Mouse (Mus musculus): ENCODE data around the gene Rnf227. TPM values are rescaled to one million over a fixed set of nuclear protein-coding genes. Genes with fewer than 3 reads are reported as not detected.

The Rnf227 gene
- total RNA-seq, 2 experiments from 2014 or later: not detected

DNA sequence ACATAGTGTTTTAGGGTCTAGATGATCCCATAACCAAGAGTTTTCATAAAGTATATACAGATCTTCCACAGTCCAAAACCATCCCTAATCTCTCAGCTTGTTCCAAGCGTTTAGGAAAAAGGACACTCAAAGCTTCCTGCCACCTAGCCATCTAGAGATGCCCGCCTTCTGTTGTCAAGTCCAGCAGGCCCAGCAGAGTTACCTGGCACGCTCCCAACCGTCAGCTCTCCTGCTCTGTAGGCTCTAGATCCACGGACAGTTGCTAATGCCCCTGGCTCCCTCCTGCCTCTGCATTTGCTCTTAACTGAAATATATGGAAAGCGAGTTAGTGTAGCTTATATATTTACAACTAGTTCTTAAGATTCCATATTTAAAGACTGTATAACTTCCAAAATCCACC, 41.1 kb downstream of the Rnf227 start:
- Histone ChIP-seq H3K27ac (no peak overlapping the region), H3K4me3 (no peak overlapping the region)
- TF ChIP-seq CTCF (IDR thresholded peaks at IDR 0.05): no peak
- no peak for DNase-seq
- intact Hi-C loops (cut with DNase I): loop anchor here (10.0 kb wide), 1 partner anchor 187 kb away; the partner anchor contains the start of gene Alox8

DNA sequence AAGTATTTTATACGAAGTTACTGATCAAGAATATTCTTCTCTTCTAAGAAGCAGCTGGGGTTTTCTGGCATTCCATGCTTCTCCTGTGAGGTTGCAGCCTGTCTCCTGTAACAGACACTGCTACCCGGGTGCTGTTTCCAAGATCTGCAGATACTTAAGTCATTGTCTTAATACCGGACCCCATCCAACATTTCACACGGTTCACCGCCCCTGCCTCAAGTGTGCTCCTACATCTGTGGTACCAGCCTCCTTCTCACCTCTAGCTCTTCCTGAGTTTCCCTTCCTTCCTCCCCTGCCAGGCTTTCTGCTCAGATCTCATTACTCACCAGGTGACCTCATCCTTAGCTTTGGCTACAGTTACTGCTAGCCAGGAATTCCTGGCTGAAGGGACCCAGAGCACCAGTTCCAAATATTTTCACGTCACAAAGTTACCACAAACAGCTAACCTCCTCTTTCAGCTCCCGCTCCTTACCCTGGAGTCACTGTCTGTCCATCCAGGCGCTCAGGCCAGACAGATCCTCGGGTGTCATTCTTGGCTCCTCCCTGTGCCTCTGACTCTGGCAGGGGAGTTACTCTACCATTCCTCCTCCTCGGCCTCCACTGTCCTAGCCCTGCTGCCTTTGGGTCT, 42.3 kb downstream of the Rnf227 start:
- DNase-seq: peak; percentile 50
- no peak for TF ChIP-seq CTCF (IDR thresholded peaks at IDR 0.05)
- Histone ChIP-seq H3K4me3 (no peak overlapping the region), H3K27ac (peak overlapping the region; percentile 9; the same call in 1 of the 2 replicates)
- intact Hi-C loops (cut with DNase I): loop anchor here (10.0 kb wide), 1 partner anchor 188 kb away; the partner anchor contains the start of gene Alox8

DNA sequence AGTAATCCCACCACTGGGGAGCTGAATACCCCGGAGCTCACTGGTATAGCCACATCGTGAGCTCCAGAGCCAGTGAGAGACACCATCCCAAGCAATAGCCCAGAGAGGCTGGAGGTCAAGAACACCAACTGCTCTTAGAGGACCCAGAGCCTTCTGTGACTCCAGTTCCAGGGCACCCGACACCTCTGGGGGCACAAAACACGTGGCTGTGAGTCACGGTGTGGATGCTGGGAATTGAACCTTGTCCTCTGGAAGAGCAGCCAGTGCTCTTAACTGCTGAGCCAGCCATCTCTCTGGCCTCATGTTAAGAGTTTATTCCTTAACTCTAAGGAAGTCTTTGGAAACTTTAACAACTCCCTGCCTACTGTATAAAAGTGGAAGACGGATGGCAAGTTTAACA, 44.7 kb downstream of the Rnf227 start:
- DNase-seq: no peak
- Histone ChIP-seq H3K4me3 (no peak overlapping the region), H3K27ac (no peak overlapping the region)
- no peak for TF ChIP-seq CTCF (IDR thresholded peaks at IDR 0.05)
- intact Hi-C loops (cut with DNase I): loop anchor here (5.0 to 10.0 kb wide), 2 partner anchors 63 to 190 kb away; partner anchors contain the start of genes Alox8, Cntrob and Trappc1

DNA sequence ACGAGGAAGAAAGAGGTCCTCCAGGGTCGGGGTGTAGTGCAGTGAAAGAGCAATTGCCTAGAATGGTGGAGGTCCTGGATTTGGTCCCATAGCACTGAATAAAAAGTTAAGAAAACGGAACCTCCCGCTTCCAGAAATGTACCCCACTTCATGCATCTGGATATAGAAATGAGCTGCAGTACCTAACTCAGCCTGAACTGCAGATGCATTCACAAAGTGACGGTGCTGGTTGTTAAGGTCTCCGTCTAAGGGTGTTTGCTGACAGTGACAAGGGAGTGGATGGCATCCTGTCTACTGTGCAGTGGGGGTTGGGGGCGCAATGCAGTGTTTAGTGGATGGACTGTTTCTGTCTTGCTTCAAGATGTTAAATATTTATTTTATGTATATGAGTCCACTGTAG, 46.5 kb downstream of the Rnf227 start:
- intact Hi-C loops (cut with DNase I): loop anchor here (5.0 to 10.0 kb wide), 2 partner anchors 64 to 192 kb away; partner anchors contain the start of genes Alox8, Cntrob and Trappc1
- Histone ChIP-seq H3K4me3 (no peak overlapping the region), H3K27ac (no peak overlapping the region)
- DNase-seq: no peak
- TF ChIP-seq CTCF (IDR thresholded peaks at IDR 0.05): no peak

DNA sequence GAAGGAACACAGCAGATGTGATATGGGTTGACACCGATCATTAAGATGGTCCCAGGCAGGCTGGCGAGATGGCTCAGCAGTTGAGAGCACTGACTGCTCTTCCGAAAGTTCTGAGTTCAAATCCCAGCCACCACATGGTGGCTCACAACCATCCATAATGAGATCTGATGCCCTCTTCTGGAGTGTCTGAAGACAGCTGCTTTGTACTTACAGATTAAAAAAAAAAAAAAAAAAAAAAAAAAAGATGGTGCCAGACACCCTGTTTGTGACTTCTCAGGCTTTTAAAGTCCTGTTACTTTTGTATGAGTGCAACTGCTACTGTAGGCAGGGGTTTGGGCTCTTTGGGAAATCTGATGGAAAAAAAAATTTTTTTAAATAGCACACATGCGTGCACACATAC, 48.4 kb downstream of the Rnf227 start:
- TF ChIP-seq CTCF (IDR thresholded peaks at IDR 0.05): peak; percentile 13; the same call in 1 of the 2 replicates
- DNase-seq: no peak
- intact Hi-C loops (cut with DNase I): loop anchor here (5.0 to 10.0 kb wide), 2 partner anchors 66 to 194 kb away; partner anchors contain the start of genes Alox8, Cntrob and Trappc1
- no peak overlapping the region for H3K4me3 ChIP-seq
- no peak overlapping the region for H3K27ac ChIP-seq

DNA sequence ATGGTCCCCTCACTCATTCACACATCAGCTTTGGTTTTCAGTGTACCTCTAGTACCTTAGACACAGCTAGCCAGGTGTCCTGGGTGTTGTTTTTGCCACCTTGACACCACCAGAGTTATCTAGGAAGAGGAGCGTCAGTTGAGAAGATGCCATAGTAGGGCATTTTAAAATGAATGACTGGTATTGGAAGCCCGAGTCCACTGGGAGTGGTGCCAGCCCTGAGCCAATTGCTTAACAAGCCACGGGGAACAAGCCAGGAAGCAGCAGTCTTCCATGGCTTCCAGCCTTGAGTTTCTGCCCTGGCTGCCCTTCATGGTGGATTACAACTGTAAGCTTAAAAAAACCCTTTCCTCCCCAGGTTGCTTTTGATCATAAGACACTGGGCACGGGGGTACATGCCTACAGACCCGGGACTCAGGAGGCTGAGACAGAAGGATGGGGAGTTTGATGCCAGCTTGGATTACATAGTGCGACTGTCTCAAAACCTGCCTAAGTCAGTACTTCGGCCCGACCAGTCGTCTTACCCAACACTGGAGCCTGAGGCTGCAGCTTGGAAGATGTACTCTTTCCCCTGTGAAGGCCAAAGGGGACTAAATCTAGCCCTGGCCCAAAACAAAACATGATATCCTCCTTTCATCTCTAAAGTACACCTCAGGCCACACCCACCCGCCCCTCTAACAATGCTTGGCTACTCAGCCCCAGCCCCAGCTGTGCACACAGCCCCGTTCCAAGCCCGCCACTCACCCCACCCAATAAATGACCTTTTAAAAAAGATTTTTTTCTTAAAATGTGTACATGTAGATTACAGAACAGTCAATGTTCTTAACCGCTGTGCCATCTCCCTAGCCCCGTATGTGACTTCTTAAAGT, 49.5 kb downstream of the Rnf227 start:
- no peak for TF ChIP-seq CTCF (IDR thresholded peaks at IDR 0.05)
- Histone ChIP-seq H3K27ac (peak overlapping the region; percentile 52), H3K4me3 (no peak overlapping the region)
- intact Hi-C loops (cut with DNase I): loop anchor here (1.0 to 10.0 kb wide), 4 partner anchors 67 to 195 kb away; partner anchors contain the start of genes Alox8, Cntrob and Trappc1
- peak; percentile 74 for DNase-seq

DNA sequence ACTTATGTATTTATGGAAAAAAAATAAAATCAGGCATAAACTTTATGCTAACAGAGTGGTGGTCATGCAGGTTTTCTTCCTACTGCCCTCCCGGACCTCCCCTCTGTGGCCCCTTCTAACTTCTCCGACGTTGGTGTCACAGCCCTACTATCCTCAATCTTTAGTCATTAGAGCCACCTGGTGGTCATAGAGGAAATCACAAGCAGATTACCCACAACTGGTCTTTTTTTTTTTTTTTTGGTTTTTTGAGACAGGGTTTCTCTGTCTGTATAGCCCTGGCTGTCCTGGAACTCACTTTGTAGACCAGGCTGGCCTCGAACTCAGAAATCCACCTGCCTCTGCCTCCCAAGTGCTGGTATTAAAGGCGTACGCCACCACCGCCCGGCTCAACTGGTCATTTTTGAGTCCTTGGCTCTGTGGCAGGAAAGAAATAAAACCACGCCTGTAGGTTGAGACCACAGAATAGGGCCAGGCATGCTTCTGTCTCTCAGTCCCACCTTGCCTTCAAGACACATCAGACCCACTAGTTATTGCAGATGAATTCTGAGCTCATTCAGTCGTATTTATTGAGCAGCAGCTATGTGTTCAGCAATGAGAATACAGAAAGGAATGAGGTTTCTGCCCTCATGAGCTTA, 50.3 kb downstream of the Rnf227 start:
- DNase-seq: peak; percentile 47
- Histone ChIP-seq H3K4me3 (no peak overlapping the region), H3K27ac (peak overlapping the region; percentile 52; the same call in 1 of the 2 replicates)
- peak; percentile 75 for TF ChIP-seq CTCF (IDR thresholded peaks at IDR 0.05)
- intact Hi-C loops (cut with DNase I): loop anchor here (1.0 kb wide), 2 partner anchors 118 to 122 kb away; no protein-coding TSS in a partner anchor

Other genes starting within 250 kb of the Rnf227 start
- 10 to 100 TPM; 68.2 to 76.8 TPM for gene Per1, start 245.2 kb upstream of the Rnf227 start, total RNA-seq (2021)
- not detected for gene Hes7, start 220.1 kb upstream of the Rnf227 start, total RNA-seq (2021)
- under 1 TPM in 1 of 2 experiments, not detected in 1; 0.20 TPM for gene 9130213A22Rik, start 217.9 kb upstream of the Rnf227 start, total RNA-seq (2021)
- not detected for gene Aloxe3, start 214.6 kb upstream of the Rnf227 start, total RNA-seq (2021)
- gene Alox12b, start 183.5 kb upstream of the Rnf227 start, total RNA-seq (2021): not detected
- not detected for gene Alox8, start 142.6 kb upstream of the Rnf227 start, total RNA-seq (2021)
- not detected for gene Gucy2e, start 103.4 kb upstream of the Rnf227 start, total RNA-seq (2021)
- 1 to 10 TPM; 1.4 to 2.0 TPM for gene Cntrob, start 16.7 kb upstream of the Rnf227 start, total RNA-seq (2021)
- 10 to 100 TPM; 37.7 to 46.4 TPM for gene Trappc1, start 16.5 kb upstream of the Rnf227 start, total RNA-seq (2021)
- gene Kcnab3, start 14.2 kb upstream of the Rnf227 start, total RNA-seq (2021): not detected
- 1 to 10 TPM; 6.8 to 9.4 TPM for gene Chd3, start 28.9 kb downstream of the Rnf227 start, total RNA-seq (2021)
- 10 to 100 TPM; 62.4 to 86.0 TPM for gene Naa38, start 55.0 kb downstream of the Rnf227 start, total RNA-seq (2021)
- gene Cyb5d1, start 55.2 kb downstream of the Rnf227 start, total RNA-seq (2021): 10 to 100 TPM; 34.9 to 36.0 TPM
- gene Tmem88, start 57.8 kb downstream of the Rnf227 start, total RNA-seq (2021): 1 to 10 TPM; 6.5 to 7.4 TPM
- gene Kdm6b, start 73.2 kb downstream of the Rnf227 start, total RNA-seq (2021): 10 to 100 TPM; 23.9 to 24.5 TPM
- gene Dnah2, start 208.6 kb downstream of the Rnf227 start, total RNA-seq (2021): under 1 TPM; 0.05 to 0.25 TPM
- gene Efnb3, start 219.7 kb downstream of the Rnf227 start, total RNA-seq (2021): under 1 TPM; 0.47 to 0.48 TPM
- gene Wrap53, start 239.8 kb downstream of the Rnf227 start, total RNA-seq (2021): 1 to 10 TPM; 3.2 to 3.4 TPM
- 10 to 100 TPM; 12.9 to 16.5 TPM for gene Trp53, start 239.9 kb downstream of the Rnf227 start, total RNA-seq (2021)